ENCODE assay signal across 9 mouse cellular contexts in genomic region chr19:3355096-3355495, GRCm38 (mm10). TPM values are rescaled to one million over a fixed set of nuclear protein-coding genes. Genes with fewer than 3 reads are reported as not detected.
DNase-seq lines count a peak whose midpoint lies in the region; ATAC-seq and TF ChIP-seq lines count a peak whose summit lies in the region.
"Had no signal": no experiment of that assay in that cellular context is flagged by ENCODE, and none has a peak within 500 bp of the region (broad histone marks: within the 10 kb centered on the region; RNA-seq: fewer than 3 reads in every experiment).

No protein-coding gene starts in this region.

- H3K9ac ChIP-seq in midbrain, postnatal 0 days (replicated peaks; ENCODE audit: low read length, poor library complexity, severe bottlenecking) = no peak overlapping the region
- no peak overlapping the region for H3K9ac ChIP-seq in midbrain, embryonic 13.5 days (replicated peaks)

- no peaks in the 10 kb centered on the region for H3K36me3 ChIP-seq in midbrain, postnatal 0 days (ENCODE audit: insufficient read depth, low read length)
- H3K36me3 ChIP-seq in midbrain, embryonic 13.5 days = no peaks in the 10 kb centered on the region

- no peaks in the 10 kb centered on the region for H3K9me3 ChIP-seq in midbrain, postnatal 0 days (ENCODE audit: low read length)
- no peaks in the 10 kb centered on the region for H3K9me3 ChIP-seq in midbrain, embryonic 13.5 days

- CTCF ChIA-PET in Patski (lab: Charles Lee) = interaction anchor here (1.1 kb wide), 1 partner anchor 17 kb away, joined by 3 read pairs; no protein-coding TSS in a partner anchor

- DNase-seq in gastrocnemius, postnatal 10 days = peak; percentile 65
- DNase-seq in gastrocnemius, postnatal 25 days = no peak
- DNase-seq in midbrain, postnatal 0 days (ENCODE audit: low spot score) = no peak
- DNase-seq in Patski (ENCODE audit: low read depth, low spot score) = no peak
- peak; percentile 50 for DNase-seq in lung, postnatal 10 days
- DNase-seq in cerebellum, adult 11-12 months = no peak
- no peak for DNase-seq in cerebellum, adult 8-10 months

- no peaks in the 10 kb centered on the region for H3K27me3 ChIP-seq in midbrain, postnatal 0 days (ENCODE audit: insufficient read depth, low read length)
- H3K27me3 ChIP-seq in midbrain, embryonic 13.5 days = no peaks in the 10 kb centered on the region
- no peaks in the 10 kb centered on the region for H3K27me3 ChIP-seq in Patski

- no peak for ATAC-seq in midbrain, postnatal 0 days (ENCODE audit: low FRiP score)
- ATAC-seq in midbrain, embryonic 13.5 days = no peak
- no peak for ATAC-seq in Patski
- ATAC-seq: forebrain, embryonic 16.5 days had no signal

- WGBS in midbrain, postnatal 0 days = 64% methylated on average over 5 of the region's 5 CpGs
- WGBS in midbrain, embryonic 13.5 days = 64% methylated on average over 5 of the region's 5 CpGs

- no peak overlapping the region for H3K27ac ChIP-seq in midbrain, postnatal 0 days (ENCODE audit: low read depth, low read length)
- no peak overlapping the region for H3K27ac ChIP-seq in midbrain, embryonic 13.5 days

- H3K4me3 ChIP-seq in midbrain, postnatal 0 days (ENCODE audit: low read depth, low read length) = no peak overlapping the region
- no peak overlapping the region for H3K4me3 ChIP-seq in midbrain, embryonic 13.5 days (replicated peaks)

- POLR2A ChIA-PET in Patski (lab: Charles Lee) = no interaction called here

- H3K4me2 ChIP-seq in midbrain, postnatal 0 days (ENCODE audit: low read depth, low read length, poor library complexity, severe bottlenecking) = no peak overlapping the region
- no peak overlapping the region for H3K4me2 ChIP-seq in midbrain, embryonic 13.5 days (replicated peaks)

- TF ChIP-seq CTCF in midbrain, postnatal 0 days (IDR thresholded peaks at IDR 0.05) = peak; percentile 43; the same call in 1 of the 2 replicates
- peak; percentile 64 for TF ChIP-seq CTCF in Patski (IDR thresholded peaks at IDR 0.05)

- no peaks in the 10 kb centered on the region for H3K4me1 ChIP-seq in midbrain, postnatal 0 days (ENCODE audit: insufficient read depth, low read length)
- H3K4me1 ChIP-seq in midbrain, embryonic 13.5 days (replicated peaks) = no peaks in the 10 kb centered on the region

- in situ Hi-C loops in Patski (cut with MboI; ENCODE audit: low pct_unique_long_range_greater_than_20kb) = loop anchor here (5.0 kb wide), 1 partner anchor 63 kb away; no protein-coding TSS in a partner anchor

RNA-seq across cellular contexts. Expression of gene Cpt1a, which starts 33.0 kb away (rescaled TPM):
- 10 to 100 TPM; 34.5 to 45.9 TPM for total RNA-seq in gastrocnemius, postnatal 10 days (2021)
- total RNA-seq in gastrocnemius, postnatal 25 days (2021) = 10 to 100 TPM; 13.8 to 14.3 TPM
- 29.1 and 35.8 TPM in 2 replicates for total RNA-seq in midbrain, postnatal 0 days (2014; rRNA removed)
- polyA plus RNA-seq in midbrain, postnatal 0 days (2015; fragmentation: Nextera tagmentation; extraction: Ambion mirVana) = 15.7 and 17.4 TPM in 2 replicates
- polyA plus RNA-seq in midbrain, embryonic 13.5 days (2015; fragmentation: Nextera tagmentation; extraction: Ambion mirVana) = 12.9 TPM in 2 replicates
- 109 TPM for polyA plus RNA-seq in Patski (2021)

RNA-seq across cellular contexts. Expression of gene Tesmin, which starts 33.6 kb away (rescaled TPM):
- total RNA-seq in gastrocnemius, postnatal 10 days (2021) = under 1 TPM; 0.68 to 0.77 TPM
- under 1 TPM; 0.43 to 0.80 TPM for total RNA-seq in gastrocnemius, postnatal 25 days (2021)
- 0.27 and 1.2 TPM in 2 replicates for total RNA-seq in midbrain, postnatal 0 days (2014; rRNA removed)
- polyA plus RNA-seq in midbrain, postnatal 0 days (2015; fragmentation: Nextera tagmentation; extraction: Ambion mirVana) = 0.93 and 1.3 TPM in 2 replicates
- 0.35 and 0.37 TPM in 2 replicates for polyA plus RNA-seq in midbrain, embryonic 13.5 days (2015; fragmentation: Nextera tagmentation; extraction: Ambion mirVana)
- 0.64 TPM for polyA plus RNA-seq in Patski (2021)

RNA-seq across cellular contexts. Expression of gene Gal, which starts 59.2 kb away (rescaled TPM):
- total RNA-seq in gastrocnemius, postnatal 10 days (2021) = 1 to 10 TPM in 1 of 2 experiments, not detected in 1; 1.9 TPM
- total RNA-seq in gastrocnemius, postnatal 25 days (2021) = under 1 TPM; 0.49 to 0.72 TPM
- total RNA-seq in midbrain, postnatal 0 days (2014; rRNA removed) = 1.9 and 5.3 TPM in 2 replicates
- polyA plus RNA-seq in midbrain, postnatal 0 days (2015; fragmentation: Nextera tagmentation; extraction: Ambion mirVana) = 29.5 and 30.0 TPM in 2 replicates
- 4.0 and 4.7 TPM in 2 replicates for polyA plus RNA-seq in midbrain, embryonic 13.5 days (2015; fragmentation: Nextera tagmentation; extraction: Ambion mirVana)
- not detected for polyA plus RNA-seq in Patski (2021)

Comparison
In these comparisons a context has a peak if more than half of its experiments do, and no peak if none do; other contexts are left out.
1. DNase-seq: peak in gastrocnemius, postnatal 10 days (single experiment) and lung, postnatal 10 days (single experiment); none in gastrocnemius, postnatal 25 days (single experiment), midbrain, postnatal 0 days (single experiment), Patski (single experiment), cerebellum, adult 11-12 months (single experiment) and cerebellum, adult 8-10 months (single experiment).